In the genomic region with DNA sequence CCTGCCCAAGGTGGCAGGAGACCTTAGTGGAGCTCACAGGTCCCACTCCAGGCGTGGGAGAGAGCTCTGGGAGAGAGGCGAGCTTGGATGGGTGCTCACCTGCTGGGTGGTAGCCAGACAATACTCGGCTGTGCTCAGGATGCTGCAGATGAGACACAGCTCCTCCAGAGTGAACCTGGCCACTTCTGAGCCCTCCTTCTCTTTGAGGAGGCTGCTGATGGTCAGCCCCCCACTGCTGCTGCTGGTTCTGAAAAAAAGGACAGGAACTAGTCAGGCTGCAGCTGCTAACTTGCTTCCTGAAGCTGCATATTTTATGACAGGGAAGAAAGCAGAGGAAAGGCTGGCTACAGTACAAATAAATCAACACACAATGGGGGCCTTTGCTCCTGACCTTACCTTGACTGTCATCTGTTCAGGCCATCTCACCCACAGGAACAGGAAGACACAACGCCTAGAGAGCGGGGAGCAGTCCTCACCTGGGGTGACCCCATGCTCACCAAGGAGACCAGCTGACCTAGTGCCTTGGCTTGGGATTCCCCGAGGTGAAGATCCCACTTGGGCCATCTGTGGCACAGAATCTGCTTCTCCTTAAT, we compare ENCODE assay signal across 9 mouse cellular contexts. TPM values are rescaled to one million over a fixed set of nuclear protein-coding genes. Genes with fewer than 3 reads are reported as not detected.
A peak's percentile ranks its signal among the peaks of the same experiment; 100 is the strongest.
DNase-seq lines count a peak whose midpoint lies in the region; ATAC-seq and TF ChIP-seq lines count a peak whose summit lies in the region.
"Had no signal": no experiment of that assay in that cellular context is flagged by ENCODE, and none has a peak within 500 bp of the region (broad histone marks: within the 10 kb centered on the region; RNA-seq: fewer than 3 reads in every experiment).

No protein-coding gene starts in this region.

- H3K36me3 ChIP-seq in heart, embryonic 16.5 days (ENCODE audit: control insufficient read depth, insufficient read depth): peaks cover 21% of the 10 kb centered on the region

- 77% methylated on average over 6 of the region's 6 CpGs for WGBS in heart, embryonic 16.5 days

- peak overlapping the region; percentile 46; the same call in 1 of the 2 replicates for H3K27ac ChIP-seq in layer of hippocampus, adult 2 months
- peak overlapping the region; percentile 20; the same call in 1 of the 2 replicates for H3K27ac ChIP-seq in heart, embryonic 16.5 days (ENCODE audit: low read length)
- H3K27ac ChIP-seq: hindbrain, embryonic 13.5 days had no signal

- DNase-seq in layer of hippocampus, adult 2 months (ENCODE audit: low spot score in 2 of 2): no peak
- no peak for DNase-seq in layer of hippocampus, adult 9-11 months
- peak; percentile 73 for DNase-seq in kidney, adult 11 months
- peak; percentile 33 to 51 for DNase-seq in kidney, postnatal 4 days
- DNase-seq in urinary bladder, postnatal 25 days (ENCODE audit: low spot score): no peak
- no peak for DNase-seq in adipocyte (ENCODE audit: low spot score)
- DNase-seq: thymus, postnatal 25 days had no signal

- no peak overlapping the region for H3K9ac ChIP-seq in heart, embryonic 16.5 days (ENCODE audit: low read length)
- H3K9ac ChIP-seq: hindbrain, embryonic 13.5 days had no signal

- H3K9me3 ChIP-seq in heart, embryonic 16.5 days (replicated peaks; ENCODE audit: control insufficient read depth, low read length): no peaks in the 10 kb centered on the region
- H3K9me3 ChIP-seq: hindbrain, embryonic 13.5 days had no signal

- H3K4me2 ChIP-seq in heart, embryonic 16.5 days (ENCODE audit: low read depth, low read length): no peak overlapping the region
- H3K4me2 ChIP-seq: hindbrain, embryonic 13.5 days had no signal

- 0 out of 2 replicates have a peak, but pooled peaks have one; percentile 21 for ATAC-seq in heart, embryonic 16.5 days (replicated peaks; ENCODE audit: extremely low read depth, insufficient read depth, low FRiP score)

- no peaks in the 10 kb centered on the region for H3K4me1 ChIP-seq in heart, embryonic 16.5 days (ENCODE audit: control insufficient read depth, insufficient read depth, low read length)
- H3K4me1 ChIP-seq: hindbrain, embryonic 13.5 days had no signal

- no peaks in the 10 kb centered on the region for H3K27me3 ChIP-seq in heart, embryonic 16.5 days (ENCODE audit: control insufficient read depth, insufficient read depth, low read length)
- H3K27me3 ChIP-seq: hindbrain, embryonic 13.5 days had no signal

- H3K4me3 ChIP-seq in layer of hippocampus, adult 2 months: no peak overlapping the region
- H3K4me3 ChIP-seq in heart, embryonic 16.5 days (ENCODE audit: low read length): no peak overlapping the region
- H3K4me3 ChIP-seq: hindbrain, embryonic 13.5 days had no signal

- TF ChIP-seq CTCF in layer of hippocampus, adult 2 months (conservative IDR thresholded peaks at IDR 0.05): no peak

RNA-seq across cellular contexts. Expression of gene Rflnb, which starts 53.6 kb away (rescaled TPM):
- total RNA-seq in layer of hippocampus, adult 2 months (2021): 1 to 10 TPM; 7.0 to 9.5 TPM
- 14.9 and 16.8 TPM in 2 replicates for polyA plus RNA-seq in heart, embryonic 16.5 days (2015; fragmentation: Nextera tagmentation; extraction: Ambion mirVana)

Comparison
In these comparisons a context has a peak if more than half of its experiments do, and no peak if none do; other contexts are left out.
1. DNase-seq: peak in kidney, adult 11 months (single experiment) and kidney, postnatal 4 days (2 of 2); none in layer of hippocampus, adult 2 months (0 of 2), layer of hippocampus, adult 9-11 months (single experiment), urinary bladder, postnatal 25 days (single experiment) and adipocyte (single experiment).